Mouse (Mus musculus) embryonic facial prominence, embryonic 10.5 days (tissue): Measurements from ENCODE around the gene Lrrfip2. TPM values are rescaled to one million over a fixed set of nuclear protein-coding genes. Genes with fewer than 3 reads are reported as not detected.

Source experiments
- DNase-seq: peaks from one replicate; pipeline ENCODE4 v3.0.0-alpha.2; 2017; ENCODE audit warnings: low spot score
- H3K27ac ChIP-seq: fragments of 300-500 bp; sonication (generic); replicated peaks from 2 replicates; pipeline ENCODE4 v1.5.1; 2016; ENCODE audit warnings: mild to moderate bottlenecking
- H3K27me3 ChIP-seq: fragments of 300-500 bp; sonication (generic); replicated peaks from 2 replicates; pipeline ENCODE4 v1.6.1; 2016; ENCODE audit warnings: low read depth, mild to moderate bottlenecking; ENCODE audit not compliant: poor library complexity, severe bottlenecking
- H3K36me3 ChIP-seq: fragments of 300-500 bp; sonication (generic); replicated peaks from 2 replicates; pipeline ENCODE4 v1.6.1; 2016; ENCODE audit warnings: mild to moderate bottlenecking, moderate library complexity
- H3K4me1 ChIP-seq: fragments of 300-500 bp; sonication (generic); 2 replicates; pipeline ENCODE4 v1.6.1; 2016
- H3K4me3 ChIP-seq: fragments of 300-500 bp; sonication (generic); 2 replicates; pipeline ENCODE4 v1.5.1; 2016; ENCODE audit warnings: mild to moderate bottlenecking, moderate library complexity
- H3K9me3 ChIP-seq: fragments of 300-500 bp; sonication (generic); 2 replicates; pipeline ENCODE4 v1.6.1; 2016; ENCODE audit warnings: mild to moderate bottlenecking
- WGBS: fragments of 180-500 bp; shearing (Covaris S2); methylation state at CpG from one replicate; pipeline ENCODE4 v1.1.7; 2016; 5-methylcytosine and 5-hydroxymethylcytosine counted together
- polyA plus RNA-seq: library from polyadenylated mRNA; unstranded; fragments of >200 nt; fragmentation: Nextera tagmentation; extraction: Ambion mirVana; gene quantifications from 2 replicates; pipeline ENCODE4 v1.2.1, GENCODE M21; 2016

The Lrrfip2 gene
- polyA plus RNA-seq, 1 experiment from 2014 or later = 38.6 TPM

- Histone ChIP-seq H3K36me3 (peaks cover 12% of the 10 kb centered on the region), H3K27me3 (no peaks in the 10 kb centered on the region), H3K9me3 (no peaks in the 10 kb centered on the region), H3K27ac (no peak overlapping the region), H3K4me3 (no peak overlapping the region), H3K4me1 (peaks cover 18% of the 10 kb centered on the region)
- 86% methylated on average over 5 of the region's 5 CpGs for WGBS
- no peak for DNase-seq
Observed at GRCm38 (mm10) chr9:111122446-111122845, 5.1 kb downstream of the Lrrfip2 start.

GRCm38 (mm10) chr9:111123336-111123735 is 5.9 kb downstream of the Lrrfip2 start:
- DNase-seq = no peak
- 77% methylated on average over 2 of the region's 2 CpGs for WGBS
- Histone ChIP-seq H3K36me3 (peaks cover 12% of the 10 kb centered on the region), H3K27me3 (no peaks in the 10 kb centered on the region), H3K4me1 (peaks cover 20% of the 10 kb centered on the region), H3K27ac (no peak overlapping the region), H3K9me3 (no peaks in the 10 kb centered on the region), H3K4me3 (no peak overlapping the region)

DNA sequence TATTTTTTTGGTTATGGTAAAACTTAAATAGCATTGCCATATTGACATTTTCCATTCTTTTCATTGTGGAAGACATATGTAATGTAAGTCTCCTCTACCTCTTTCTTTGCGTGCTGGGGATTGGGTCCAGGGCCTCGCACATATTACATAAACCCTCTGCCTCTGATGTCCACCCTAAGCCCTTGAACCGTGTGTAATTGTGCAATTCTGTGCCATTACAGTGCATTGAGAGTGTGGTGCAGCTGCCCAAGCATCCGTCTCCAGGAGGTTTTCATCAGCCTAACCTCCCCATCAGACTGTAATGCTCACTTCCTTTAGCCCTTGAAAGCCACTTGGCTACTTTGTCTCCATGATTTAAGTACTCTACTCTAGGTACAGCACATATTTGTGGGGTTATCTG is 7.0 kb downstream of the Lrrfip2 start:
- WGBS = 90% methylated on average over 4 of the region's 4 CpGs
- no peak for DNase-seq
- no peaks in the 10 kb centered on the region for H3K9me3 ChIP-seq
- H3K4me3 ChIP-seq = no peak overlapping the region
- H3K27me3 ChIP-seq = no peaks in the 10 kb centered on the region
- no peak overlapping the region for H3K27ac ChIP-seq
- H3K4me1 ChIP-seq = peaks cover 11% of the 10 kb centered on the region
- peaks cover 12% of the 10 kb centered on the region for H3K36me3 ChIP-seq

DNA sequence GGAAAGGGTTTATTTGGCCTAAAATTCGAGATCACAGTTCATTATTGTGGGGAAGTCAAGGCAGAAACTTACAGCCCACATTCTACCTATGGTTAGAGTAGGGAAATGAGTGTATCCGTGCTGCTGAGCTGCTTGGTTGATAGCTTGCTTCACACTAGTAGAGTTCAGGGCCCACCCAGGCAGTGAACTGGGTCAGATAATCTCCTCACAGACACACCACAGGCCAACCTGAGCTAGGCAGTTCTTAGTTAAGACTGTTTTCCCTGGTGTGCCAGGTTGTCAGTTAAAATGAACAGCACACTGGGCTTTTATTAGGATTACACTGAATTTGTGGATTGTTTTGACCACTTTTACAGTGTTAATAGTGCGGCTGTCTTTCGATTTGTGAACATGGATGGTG is 9.3 kb downstream of the Lrrfip2 start:
- Histone ChIP-seq H3K9me3 (no peaks in the 10 kb centered on the region), H3K4me1 (peaks cover 8% of the 10 kb centered on the region), H3K36me3 (peaks cover 12% of the 10 kb centered on the region), H3K4me3 (no peak overlapping the region), H3K27me3 (no peaks in the 10 kb centered on the region), H3K27ac (no peak overlapping the region)
- 77% methylated on average over 4 of the region's 4 CpGs for WGBS
- DNase-seq = no peak

- no peaks in the 10 kb centered on the region for H3K27me3 ChIP-seq
- no peak overlapping the region for H3K4me3 ChIP-seq
- peaks cover 8% of the 10 kb centered on the region for H3K36me3 ChIP-seq
- no peak overlapping the region for H3K27ac ChIP-seq
- 58% methylated on average over 4 of the region's 4 CpGs for WGBS
- DNase-seq = no peak
- no peaks in the 10 kb centered on the region for H3K9me3 ChIP-seq
- H3K4me1 ChIP-seq = peaks cover 6% of the 10 kb centered on the region
Observed at GRCm38 (mm10) chr9:111127749-111128148, 10.4 kb downstream of the Lrrfip2 start.

DNA sequence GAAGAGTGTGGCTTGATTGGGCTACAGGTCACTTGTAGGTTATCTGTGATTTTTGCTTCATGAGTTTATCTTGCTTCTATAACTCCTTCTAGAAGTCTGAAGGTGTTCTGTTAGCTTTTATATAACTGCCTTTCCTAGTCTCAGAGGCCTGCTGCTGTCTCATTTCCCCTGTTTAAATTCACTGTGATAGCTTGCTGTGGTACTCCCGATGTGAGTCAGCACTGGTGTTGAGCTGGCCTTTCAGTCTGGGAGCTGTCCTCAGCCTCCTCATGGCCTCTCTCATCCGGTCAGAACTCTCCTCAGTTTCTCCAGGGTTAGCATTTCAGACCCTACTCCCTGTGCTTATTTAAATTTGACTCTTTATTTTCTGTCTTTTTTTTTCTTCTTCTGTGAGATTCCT is 12.7 kb downstream of the Lrrfip2 start:
- Histone ChIP-seq H3K36me3 (no peaks in the 10 kb centered on the region), H3K27me3 (no peaks in the 10 kb centered on the region), H3K4me1 (peaks cover 6% of the 10 kb centered on the region), H3K27ac (no peak overlapping the region), H3K4me3 (no peak overlapping the region), H3K9me3 (no peaks in the 10 kb centered on the region)
- WGBS = 86% methylated on average over 2 of the region's 2 CpGs
- no peak for DNase-seq

DNA sequence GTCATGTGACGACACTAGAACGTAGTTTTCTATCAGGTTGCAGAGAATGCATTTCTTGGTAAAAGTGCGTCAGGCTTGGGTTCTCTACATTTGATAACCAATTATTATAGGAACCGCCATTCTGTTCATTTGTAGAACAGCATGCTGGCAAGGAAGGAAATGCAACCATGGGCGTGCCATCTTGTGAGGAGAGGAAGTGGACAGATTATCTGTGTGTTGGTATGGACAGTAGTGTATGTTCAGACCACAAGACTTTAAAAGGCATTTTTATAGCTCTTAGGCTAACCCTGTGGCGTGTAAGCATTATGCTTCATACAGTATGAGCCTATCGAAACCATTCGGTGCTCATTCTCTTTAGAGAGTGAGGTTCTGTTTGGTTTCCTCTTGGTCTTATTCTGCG is 20.8 kb downstream of the Lrrfip2 start:
- Histone ChIP-seq H3K9me3 (no peaks in the 10 kb centered on the region), H3K27me3 (no peaks in the 10 kb centered on the region), H3K36me3 (peaks cover 9% of the 10 kb centered on the region), H3K27ac (no peak overlapping the region), H3K4me3 (no peak overlapping the region), H3K4me1 (no peaks in the 10 kb centered on the region)
- 93% methylated on average over 9 of the region's 9 CpGs for WGBS
- no peak for DNase-seq

DNA sequence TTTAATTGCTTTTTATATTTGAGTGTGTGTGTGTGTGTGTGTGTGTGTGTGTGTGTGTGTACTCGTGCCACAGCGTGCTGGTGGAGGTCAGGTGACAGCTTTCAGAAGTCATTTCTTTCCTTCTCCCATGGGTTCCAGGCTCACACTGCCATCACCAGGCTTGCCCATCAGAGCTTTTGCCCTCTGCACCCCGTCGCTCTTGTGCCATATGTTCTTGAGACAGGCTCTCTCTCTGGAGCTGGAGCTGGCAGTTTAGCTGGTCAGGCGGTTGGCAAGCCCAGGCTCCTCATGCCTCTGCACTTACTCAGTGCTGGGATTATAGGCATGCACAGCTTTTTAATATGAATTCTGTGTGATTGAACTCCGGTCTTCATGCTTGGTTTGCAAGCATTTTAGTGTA is 25.3 kb downstream of the Lrrfip2 start:
- H3K27ac ChIP-seq = no peak overlapping the region
- H3K9me3 ChIP-seq = no peaks in the 10 kb centered on the region
- WGBS = 91% methylated on average over 6 of the region's 6 CpGs
- H3K36me3 ChIP-seq = peaks cover 14% of the 10 kb centered on the region
- peaks cover 4% of the 10 kb centered on the region; the same call in 1 of the 2 replicates for H3K4me1 ChIP-seq
- H3K4me3 ChIP-seq = no peak overlapping the region
- DNase-seq = no peak
- no peaks in the 10 kb centered on the region for H3K27me3 ChIP-seq

- Histone ChIP-seq H3K4me1 (peaks cover 5% of the 10 kb centered on the region; the same call in 1 of the 2 replicates), H3K36me3 (peaks cover 14% of the 10 kb centered on the region), H3K27me3 (no peaks in the 10 kb centered on the region), H3K4me3 (no peak overlapping the region), H3K27ac (no peak overlapping the region), H3K9me3 (no peaks in the 10 kb centered on the region)
- DNase-seq = no peak
- 98% methylated on average over 1 of the region's 1 CpGs for WGBS
Observed at GRCm38 (mm10) chr9:111143387-111143786, 26.0 kb downstream of the Lrrfip2 start.

DNA sequence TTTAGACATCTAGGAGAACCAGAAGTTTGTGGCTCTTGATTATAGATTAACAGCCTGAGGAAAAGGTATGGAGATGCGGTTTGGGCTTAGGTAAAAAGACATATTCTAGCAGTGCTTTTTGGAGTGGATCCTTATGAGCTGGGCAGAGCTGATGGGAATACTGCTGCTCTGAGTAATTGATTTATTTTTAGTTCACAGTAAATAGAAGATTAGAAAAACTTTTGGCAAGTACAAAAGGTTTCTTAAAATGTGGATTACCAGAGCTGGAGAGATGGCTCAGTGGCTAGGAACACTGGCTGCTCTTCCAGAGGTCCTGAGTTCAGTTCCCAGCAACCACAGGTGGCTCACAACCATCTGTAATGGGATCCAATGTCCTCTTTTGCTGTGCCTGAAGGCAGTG is 27.3 kb downstream of the Lrrfip2 start:
- H3K4me3 ChIP-seq = no peak overlapping the region

GRCm38 (mm10) chr9:111145497-111146190 is 28.3 kb downstream of the Lrrfip2 start:
- Histone ChIP-seq H3K4me1 (peaks cover 17% of the 10 kb centered on the region), H3K27me3 (no peaks in the 10 kb centered on the region), H3K9me3 (no peaks in the 10 kb centered on the region), H3K36me3 (peaks cover 14% of the 10 kb centered on the region), H3K27ac (no peak overlapping the region), H3K4me3 (no peak overlapping the region)
- DNase-seq = no peak
- WGBS = 86% methylated on average over 3 of the region's 3 CpGs

More for the DNA sequence above, 27.3 kb downstream of the Lrrfip2 start:
- H3K27ac ChIP-seq = no peak overlapping the region
- 95% methylated on average over 1 of the region's 1 CpGs for WGBS
- no peak for DNase-seq
- H3K9me3 ChIP-seq = no peaks in the 10 kb centered on the region
- peaks cover 17% of the 10 kb centered on the region for H3K4me1 ChIP-seq
- peaks cover 14% of the 10 kb centered on the region for H3K36me3 ChIP-seq
- no peaks in the 10 kb centered on the region for H3K27me3 ChIP-seq

DNA sequence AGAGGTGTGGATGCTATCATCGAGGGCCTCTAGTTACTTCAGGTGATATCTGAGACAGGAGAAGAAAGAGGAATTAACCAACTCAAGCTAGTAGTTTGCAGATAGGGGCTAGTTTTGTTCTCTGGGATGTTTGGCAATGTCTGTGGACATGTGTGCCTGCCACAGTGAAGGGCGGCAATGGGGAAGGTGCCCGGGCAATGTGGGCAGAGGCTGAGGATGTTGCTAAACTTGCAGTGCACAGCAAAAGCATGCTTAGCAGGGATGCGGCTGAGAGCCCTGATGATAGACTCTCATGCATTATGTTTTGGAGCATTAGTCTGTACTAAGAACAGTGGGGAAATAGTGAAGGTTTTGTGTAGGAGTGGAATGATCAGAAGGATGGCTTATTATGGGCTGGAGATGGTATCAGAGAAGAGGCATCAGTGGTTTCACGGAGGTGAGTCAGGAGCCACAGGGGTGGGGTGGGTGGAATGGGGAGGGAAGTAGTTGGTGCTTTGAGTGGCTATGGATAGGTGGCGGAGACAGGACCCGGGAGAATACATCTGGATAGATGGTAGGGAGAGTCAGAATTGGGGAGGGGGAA is 28.9 kb downstream of the Lrrfip2 start:
- 88% methylated on average over 7 of the region's 7 CpGs for WGBS
- no peaks in the 10 kb centered on the region for H3K9me3 ChIP-seq
- no peak overlapping the region for H3K27ac ChIP-seq
- no peak for DNase-seq
- H3K4me1 ChIP-seq = peaks cover 17% of the 10 kb centered on the region
- H3K4me3 ChIP-seq = no peak overlapping the region
- no peaks in the 10 kb centered on the region for H3K27me3 ChIP-seq
- H3K36me3 ChIP-seq = peaks cover 14% of the 10 kb centered on the region

GRCm38 (mm10) chr9:111148006-111148405 is 30.6 kb downstream of the Lrrfip2 start:
- Histone ChIP-seq H3K9me3 (no peaks in the 10 kb centered on the region), H3K4me1 (peaks cover 17% of the 10 kb centered on the region), H3K27me3 (no peaks in the 10 kb centered on the region), H3K36me3 (peaks cover 5% of the 10 kb centered on the region; the same call in 1 of the 2 replicates), H3K4me3 (no peak overlapping the region), H3K27ac (no peak overlapping the region)
- no peak for DNase-seq
- WGBS = 85% methylated on average over 2 of the region's 2 CpGs
